Mouse (Mus musculus): Measurements from ENCODE around the gene Ppp3ca. TPM values are rescaled to one million over a fixed set of nuclear protein-coding genes. Genes with fewer than 3 reads are reported as not detected.

The Ppp3ca gene
- total and polyA plus RNA-seq, 3 experiments = 17.4 to 40.6 (median 32.0) TPM

DNA sequence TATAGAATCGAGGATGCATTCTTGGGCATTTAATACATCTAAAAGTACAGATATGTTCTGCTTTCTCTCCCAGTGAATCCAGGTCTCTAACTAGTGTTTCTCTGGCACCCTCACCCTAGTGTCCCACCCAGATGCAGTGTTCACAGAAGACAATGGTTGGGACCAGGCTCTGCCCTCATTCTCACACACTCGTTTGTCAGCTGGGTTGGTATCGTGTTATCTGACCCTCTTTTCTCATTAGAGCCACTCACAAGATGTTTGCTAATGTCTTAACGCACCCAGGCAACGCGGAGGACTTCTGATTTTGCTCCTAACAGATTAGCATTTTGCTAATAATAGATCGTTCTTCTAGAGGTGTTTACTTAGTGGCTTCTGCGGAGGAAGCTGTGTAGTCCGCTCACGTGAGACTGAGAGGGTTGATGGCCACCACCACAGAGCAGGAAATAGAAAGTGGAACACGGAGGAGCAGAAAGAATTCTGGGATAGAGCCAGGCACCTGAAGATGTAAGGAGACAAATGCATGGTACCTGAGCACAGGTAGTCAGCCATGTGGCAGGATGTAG is 30.6 kb downstream of the Ppp3ca start:
- DNase-seq (ENCODE audit: low read depth, low spot score) = no peak

DNA sequence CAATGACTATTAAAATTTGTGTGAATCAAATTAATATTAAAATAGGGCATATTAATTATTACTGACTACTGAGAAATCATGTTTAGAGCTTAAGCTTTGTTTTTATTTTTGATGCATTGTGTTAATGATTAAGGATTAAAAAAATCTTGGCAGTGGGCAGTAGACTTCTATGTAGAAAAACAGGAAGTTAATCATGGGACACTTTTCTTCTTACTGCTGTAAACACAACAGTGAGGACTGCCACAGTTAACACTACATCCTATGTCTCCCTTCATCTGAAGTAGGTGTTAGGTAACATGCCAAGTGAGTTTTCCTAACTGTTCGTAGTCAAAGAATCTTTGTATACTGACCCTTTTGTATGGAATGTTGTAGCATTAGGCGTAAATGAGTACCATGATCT is 32.9 kb downstream of the Ppp3ca start:
- Histone ChIP-seq H3K4me1 (ENCODE audit: control insufficient read depth in 1 of 2, insufficient read depth in 2 of 2, low read length in 2 of 2) (peaks cover 28 to 31% of the 10 kb centered on the region in 2 experiments), H3K79me2 (ENCODE audit: control insufficient read depth, insufficient read depth, low read length, poor library complexity) (peaks cover 16% of the 10 kb centered on the region), H3K27me3 (ENCODE audit: control insufficient read depth in 1 of 2, insufficient read depth in 2 of 2, low read length in 2 of 2) (no peaks in the 10 kb centered on the region), H3K9me3 (replicated peaks; ENCODE audit: insufficient read depth, low read length) (no peaks in the 10 kb centered on the region), H3K9ac (ENCODE audit: control insufficient read depth, low read depth, low read length, poor library complexity, severe bottlenecking) (no peak overlapping the region), H3K36me3 (ENCODE audit: control insufficient read depth in 1 of 2, insufficient read depth in 2 of 2, low read length in 2 of 2) (peaks cover 0 to 51% of the 10 kb centered on the region in 2 experiments; a peak in 2 of 4 replicates), H3K27ac (ENCODE audit: control insufficient read depth, low read depth, low read length) (no peak overlapping the region), H3K4me3 (ENCODE audit: control insufficient read depth in 1 of 2, insufficient read depth in 1 of 2, low read depth in 2 of 2, low read length in 2 of 2) (no peak overlapping the region)
- no peak for TF ChIP-seq CHD1 (IDR thresholded peaks at IDR 0.05; ENCODE audit: low read depth, low read length)
- TF ChIP-seq RCOR1 (IDR thresholded peaks at IDR 0.05; ENCODE audit: low read depth, low read length) = no peak
- no peak for TF ChIP-seq MYB (IDR thresholded peaks at IDR 0.05; ENCODE audit: low read depth, low read length)
- TF ChIP-seq MXI1 (IDR thresholded peaks at IDR 0.05; ENCODE audit: low read depth, low read length) = no peak
- no peak for TF ChIP-seq SIN3A (IDR thresholded peaks at IDR 0.05; ENCODE audit: low read length)
- TF ChIP-seq EP300 (IDR thresholded peaks at IDR 0.05; ENCODE audit: low read depth in 1 of 2, low read length in 2 of 2) = peak in 1 of 2 experiments; percentile 42; a peak in 1 of 4 replicates
- no peak for TF ChIP-seq MYC (IDR thresholded peaks at IDR 0.05; ENCODE audit: low read depth, low read length)
- TF ChIP-seq MAFK (IDR thresholded peaks at IDR 0.05; ENCODE audit: borderline replicate concordance, low read depth, low read length) = no peak
- no peak for TF ChIP-seq NELFE (IDR thresholded peaks at IDR 0.05; ENCODE audit: low read depth, low read length)
- no peak for TF ChIP-seq TBP (IDR thresholded peaks at IDR 0.05; ENCODE audit: low read depth, low read length)
- peak; percentile 55 for TF ChIP-seq ZNF384 (IDR thresholded peaks at IDR 0.05; ENCODE audit: low read depth, low read length)
- no peak for TF ChIP-seq CHD2 (IDR thresholded peaks at IDR 0.05; ENCODE audit: low read length)
- TF ChIP-seq BHLHE40 (IDR thresholded peaks at IDR 0.05; ENCODE audit: borderline replicate concordance, low read depth, low read length) = no peak
- peak; percentile 51 for DNase-seq (ENCODE audit: low read depth, low spot score)

More for the DNA sequence above, 30.6 kb downstream of the Ppp3ca start:
- no peak overlapping the region for H3K4me3 ChIP-seq (ENCODE audit: control insufficient read depth in 1 of 2, insufficient read depth in 1 of 2, low read depth in 2 of 2, low read length in 2 of 2)
- no peaks in the 10 kb centered on the region for H3K9me3 ChIP-seq (replicated peaks; ENCODE audit: insufficient read depth, low read length)
- H3K27ac ChIP-seq (ENCODE audit: control insufficient read depth, low read depth, low read length) = no peak overlapping the region
- no peaks in the 10 kb centered on the region for H3K27me3 ChIP-seq (ENCODE audit: control insufficient read depth in 1 of 2, insufficient read depth in 2 of 2, low read length in 2 of 2)
- H3K9ac ChIP-seq (ENCODE audit: control insufficient read depth, low read depth, low read length, poor library complexity, severe bottlenecking) = no peak overlapping the region
- TF ChIP-seq USF2 (IDR thresholded peaks at IDR 0.05; ENCODE audit: borderline replicate concordance in 1 of 2, insufficient read depth in 1 of 2, low read depth in 1 of 2, low read length in 2 of 2) = no peak
- no peak for TF ChIP-seq TBP (IDR thresholded peaks at IDR 0.05; ENCODE audit: low read depth, low read length)
- TF ChIP-seq UBTF (IDR thresholded peaks at IDR 0.05; ENCODE audit: borderline replicate concordance, insufficient read depth, low read depth, low read length) = no peak
- TF ChIP-seq SIN3A (IDR thresholded peaks at IDR 0.05; ENCODE audit: low read length) = no peak
- TF ChIP-seq TCF12 (IDR thresholded peaks at IDR 0.05; ENCODE audit: low read depth, low read length) = no peak
- TF ChIP-seq MYB (IDR thresholded peaks at IDR 0.05; ENCODE audit: low read depth, low read length) = no peak
- no peak for TF ChIP-seq MXI1 (IDR thresholded peaks at IDR 0.05; ENCODE audit: low read depth, low read length)
- TF ChIP-seq SMC3 (IDR thresholded peaks at IDR 0.05; ENCODE audit: low read depth, low read length) = no peak
- TF ChIP-seq TAL1 (IDR thresholded peaks at IDR 0.05; ENCODE audit: low read length) = no peak
- TF ChIP-seq POLR2A (IDR thresholded peaks at IDR 0.05; ENCODE audit: control insufficient read depth in 1 of 2, insufficient read depth in 1 of 2, low read depth in 1 of 2, low read length in 2 of 2, poor library complexity in 1 of 2) = no peak
- no peak for TF ChIP-seq ZKSCAN1 (IDR thresholded peaks at IDR 0.05; ENCODE audit: low read depth, low read length)
- peaks cover 22 to 24% of the 10 kb centered on the region in 2 experiments for H3K4me1 ChIP-seq (ENCODE audit: control insufficient read depth in 1 of 2, insufficient read depth in 2 of 2, low read length in 2 of 2)
- peaks cover 0 to 40% of the 10 kb centered on the region in 2 experiments; a peak in 2 of 4 replicates for H3K36me3 ChIP-seq (ENCODE audit: control insufficient read depth in 1 of 2, insufficient read depth in 2 of 2, low read length in 2 of 2)
- peaks cover 13% of the 10 kb centered on the region for H3K79me2 ChIP-seq (ENCODE audit: control insufficient read depth, insufficient read depth, low read length, poor library complexity)

Data from MEL (cell line).